Mouse (Mus musculus) spleen, adult 2 months (tissue): ENCODE measurements at regions not wholly inside any gene's neighbourhood (a gene's known extent, or its start where the extent isn't known, plus 50 kb on each side); places are given as distances from the start of the nearest gene placed in this dataset.
A peak's percentile ranks its signal among the peaks of the same experiment; 100 is the strongest.

Source experiments
- DNase-seq, 2 experiments: peaks; one replicate each; pipeline versions ENCODE4 v3.0.0 to v3.0.0-alpha.2; 2012 to 2021; ENCODE audit warnings: low spot score in 2 of 2, low read depth in 1 of 2
- H3K27ac ChIP-seq: fragments of 200-500 bp; 2 replicates; pipeline ENCODE4 v1.5.1; 2012; ENCODE audit warnings: low read length, inconsistent platforms; ENCODE audit not compliant: insufficient read depth
- H3K27me3 ChIP-seq: fragments of 200-500 bp; 2 replicates; pipeline ENCODE4 v1.6.1; 2012; ENCODE audit warnings: mild to moderate bottlenecking, moderate library complexity, low read length, inconsistent platforms; ENCODE audit not compliant: control insufficient read depth, insufficient read depth
- H3K36me3 ChIP-seq: fragments of 200-500 bp; 2 replicates; pipeline ENCODE4 v1.6.1; 2012; ENCODE audit warnings: mild to moderate bottlenecking, low read length, inconsistent platforms; ENCODE audit not compliant: control insufficient read depth, insufficient read depth
- H3K4me1 ChIP-seq: fragments of 200-500 bp; 2 replicates; pipeline ENCODE4 v1.6.1; 2011; ENCODE audit warnings: inconsistent platforms; ENCODE audit not compliant: control insufficient read depth, insufficient read depth, insufficient read length
- H3K4me3 ChIP-seq: fragments of 200-500 bp; 2 replicates; pipeline ENCODE4 v1.5.1; 2011; ENCODE audit warnings: mild to moderate bottlenecking, inconsistent platforms; ENCODE audit not compliant: insufficient read depth, insufficient read length; ENCODE audit errors: extremely low read depth
- CTCF ChIP-seq: fragments of 200-500 bp; IDR thresholded peaks from 2 replicates; pipeline ENCODE4 v1.5.1; 2011; ENCODE audit warnings: mild to moderate bottlenecking, inconsistent platforms; ENCODE audit not compliant: insufficient read depth, insufficient read length, insufficient replicate concordance; ENCODE audit errors: extremely low read depth
- POLR2A ChIP-seq: fragments of 200-500 bp; IDR thresholded peaks from 2 replicates; pipeline ENCODE4 v1.6.1; 2011; ENCODE audit warnings: low read depth, low read length, inconsistent platforms
- WGBS: fragments of 180-500 bp; shearing (Covaris S2); methylation state at CpG from one replicate; pipeline ENCODE4 v1.1.7; 2018; 5-methylcytosine and 5-hydroxymethylcytosine counted together

DNA sequence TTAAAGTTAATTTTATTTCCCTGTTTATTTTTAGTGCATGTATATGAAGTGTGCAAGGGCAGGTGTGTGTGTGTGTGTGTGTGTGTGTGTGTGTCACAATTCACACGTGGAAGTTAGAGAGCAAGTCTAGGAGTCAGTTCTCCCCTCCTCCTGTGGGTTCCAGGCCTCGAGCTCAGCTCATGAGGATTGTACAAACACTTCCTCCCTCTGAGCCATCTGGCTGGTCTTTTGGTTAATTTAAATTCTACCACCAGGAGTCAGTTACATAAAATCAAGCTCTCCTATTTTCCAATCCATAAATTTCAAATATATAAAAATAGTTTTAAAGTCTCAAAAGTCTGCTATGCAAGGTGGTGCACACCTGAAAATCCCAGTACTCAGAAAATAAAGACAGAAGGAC is 73.3 kb upstream of the Hk2 start:
- DNase-seq, result no peak
- Histone ChIP-seq H3K27ac (no peak overlapping the region), H3K4me3 (no peak overlapping the region), H3K27me3 (no peaks in the 10 kb centered on the region), H3K4me1 (no peaks in the 10 kb centered on the region), H3K36me3 (no peaks in the 10 kb centered on the region)
- WGBS, result 20% methylated on average over 2 of the region's 2 CpGs
- no peak for TF ChIP-seq POLR2A
- TF ChIP-seq CTCF, result no peak

DNA sequence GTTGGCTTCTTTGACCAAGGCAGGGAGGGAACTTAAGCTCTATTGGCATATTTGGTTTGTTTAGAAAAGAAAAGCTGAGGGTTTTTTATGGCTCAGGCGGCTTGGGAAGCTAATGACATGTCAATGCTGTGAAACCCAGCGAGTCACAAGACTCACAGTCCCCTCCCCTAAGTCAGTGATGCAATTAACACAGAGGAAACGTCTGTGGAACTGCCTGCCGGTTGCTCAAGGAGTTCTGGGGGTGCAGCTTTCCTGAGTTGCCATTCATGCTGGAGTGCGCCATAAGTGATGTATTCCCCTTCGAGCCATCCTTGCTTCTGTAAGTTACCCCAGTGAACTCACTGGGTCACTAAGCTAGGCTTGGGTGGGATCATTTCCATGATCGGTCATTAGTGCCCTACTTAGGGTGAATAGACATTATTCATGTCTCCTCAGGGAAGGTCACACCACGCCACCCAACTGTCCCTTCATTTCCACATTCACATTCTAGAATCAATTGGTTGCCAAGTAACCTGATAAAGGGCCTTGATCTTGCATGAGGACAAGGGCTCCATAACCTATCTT is 72.4 kb upstream of the Hk2 start:
- no peaks in the 10 kb centered on the region for H3K36me3 ChIP-seq
- H3K27ac ChIP-seq, result no peak overlapping the region
- 84% methylated on average over 8 of the region's 8 CpGs for WGBS
- no peak overlapping the region for H3K4me3 ChIP-seq
- DNase-seq, result no peak
- no peaks in the 10 kb centered on the region for H3K27me3 ChIP-seq
- TF ChIP-seq POLR2A (no peak), CTCF (no peak)
- H3K4me1 ChIP-seq, result no peaks in the 10 kb centered on the region

DNA sequence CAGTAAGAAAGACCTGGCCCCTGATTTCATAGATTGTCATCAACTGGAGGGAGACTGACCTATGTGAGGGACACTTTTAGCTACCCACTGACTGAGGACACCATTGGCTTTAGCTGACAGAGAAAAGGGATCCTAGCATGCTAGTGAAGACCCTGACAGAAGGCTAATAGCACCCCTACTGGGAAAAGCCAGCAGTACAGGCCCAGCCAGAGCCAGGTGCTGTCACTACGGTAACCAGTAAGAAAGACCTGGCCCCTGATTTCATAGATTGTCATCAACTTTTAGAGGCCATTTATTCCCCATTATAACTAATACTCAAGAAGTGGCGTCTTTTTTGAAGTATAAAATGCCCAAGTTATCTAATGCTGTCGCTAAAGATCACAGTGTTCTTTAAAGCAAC is 70.2 kb upstream of the Hk2 start:
- Histone ChIP-seq H3K27me3 (no peaks in the 10 kb centered on the region), H3K27ac (no peak overlapping the region), H3K4me1 (no peaks in the 10 kb centered on the region), H3K4me3 (no peak overlapping the region), H3K36me3 (no peaks in the 10 kb centered on the region)
- DNase-seq, result no peak
- WGBS, result 88% methylated on average over 3 of the region's 3 CpGs
- no peak for TF ChIP-seq POLR2A
- peak; percentile 1; the same call in 1 of the 2 replicates for TF ChIP-seq CTCF

DNA sequence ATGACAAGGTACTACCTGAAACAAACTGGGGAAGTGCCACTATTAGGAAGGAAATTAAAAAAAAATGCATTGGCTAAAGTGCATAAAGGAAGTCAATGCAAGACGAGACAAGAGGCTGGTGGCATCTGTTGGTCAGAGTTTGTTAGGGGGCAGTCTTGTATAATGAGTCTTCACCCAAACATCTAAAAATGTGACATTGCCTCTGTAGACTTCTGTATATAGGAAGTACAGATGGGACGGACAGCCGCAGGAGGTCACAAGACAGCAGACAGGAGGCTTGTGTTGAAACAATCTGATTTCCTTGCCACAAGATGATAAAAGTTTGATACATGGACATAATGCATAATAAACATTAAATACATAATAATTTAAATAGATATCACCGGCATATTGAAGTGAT is 69.6 kb upstream of the Hk2 start:
- H3K4me3 ChIP-seq, result no peak overlapping the region
- no peaks in the 10 kb centered on the region for H3K4me1 ChIP-seq
- TF ChIP-seq CTCF, result no peak
- no peak for TF ChIP-seq POLR2A
- no peaks in the 10 kb centered on the region for H3K27me3 ChIP-seq
- no peaks in the 10 kb centered on the region for H3K36me3 ChIP-seq
- 53% methylated on average over 4 of the region's 4 CpGs for WGBS
- no peak for DNase-seq
- H3K27ac ChIP-seq, result no peak overlapping the region

DNA sequence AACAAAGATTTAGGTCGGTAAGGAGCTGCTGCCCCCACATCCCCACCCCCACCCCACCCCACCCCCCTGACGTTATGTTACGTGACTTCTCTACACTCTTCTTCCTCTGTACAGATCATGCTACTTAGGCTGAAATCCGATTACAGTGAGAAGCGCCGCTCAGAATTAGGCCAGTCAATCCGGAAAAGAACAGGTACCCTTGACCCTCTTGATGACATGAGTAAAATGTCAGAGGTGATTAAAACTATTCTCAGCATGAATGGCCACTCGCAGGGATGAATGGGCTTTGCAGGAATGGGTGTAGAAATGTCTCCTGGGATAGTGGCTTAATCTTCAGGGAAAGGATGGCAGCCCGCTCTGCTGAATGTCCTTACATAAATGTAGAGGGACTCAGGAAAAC is 63.0 kb upstream of the Hk2 start:
- no peak overlapping the region for H3K27ac ChIP-seq
- H3K36me3 ChIP-seq, result no peaks in the 10 kb centered on the region
- no peaks in the 10 kb centered on the region for H3K27me3 ChIP-seq
- 91% methylated on average over 9 of the region's 9 CpGs for WGBS
- no peak for DNase-seq
- no peaks in the 10 kb centered on the region for H3K4me1 ChIP-seq
- H3K4me3 ChIP-seq, result no peak overlapping the region
- TF ChIP-seq CTCF (no peak), POLR2A (no peak)

DNA sequence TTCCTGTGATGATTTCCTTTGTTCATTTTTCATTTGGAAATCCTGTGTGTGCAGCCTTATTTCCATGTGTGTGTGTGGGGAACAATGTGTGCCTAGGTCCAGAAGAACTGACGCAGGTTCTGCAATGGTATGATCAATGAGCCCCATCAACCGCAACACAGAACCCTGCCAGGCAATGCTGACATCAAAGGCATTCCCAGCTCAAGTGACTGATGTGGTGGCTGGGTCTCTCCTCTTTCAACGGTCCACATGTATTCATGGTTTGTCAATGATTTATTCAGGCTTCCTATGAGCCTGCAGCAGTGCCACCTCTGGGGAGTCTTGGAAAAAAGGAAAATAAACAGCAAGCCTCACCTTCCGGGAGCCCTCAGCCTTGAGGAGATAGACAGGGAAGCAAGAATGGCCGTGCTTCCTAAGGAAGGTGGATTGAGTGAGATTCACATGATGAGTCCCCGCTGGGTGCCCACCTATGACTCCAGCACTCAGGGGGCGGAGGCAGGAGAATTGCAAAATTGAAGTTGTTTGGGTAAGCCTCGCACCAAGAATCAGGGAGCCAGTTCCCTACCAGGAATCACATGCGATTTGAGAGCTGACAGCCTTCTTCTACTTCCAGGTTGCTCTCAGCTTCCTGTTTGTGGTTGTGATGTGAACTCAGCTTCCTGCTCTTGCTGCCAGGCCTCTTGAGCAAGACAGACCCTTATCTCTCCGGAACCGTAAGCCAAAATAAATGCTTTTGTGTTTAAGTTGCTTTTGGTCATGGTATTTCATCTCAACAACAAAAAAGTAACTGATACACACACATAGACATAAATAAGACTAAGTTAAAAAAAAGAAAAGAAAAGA is 61.2 kb upstream of the Hk2 start:
- H3K4me3 ChIP-seq, result no peak overlapping the region
- no peaks in the 10 kb centered on the region for H3K36me3 ChIP-seq
- 76% methylated on average over 11 of the region's 11 CpGs for WGBS
- no peaks in the 10 kb centered on the region for H3K27me3 ChIP-seq
- no peak overlapping the region for H3K27ac ChIP-seq
- no peak for DNase-seq
- no peaks in the 10 kb centered on the region for H3K4me1 ChIP-seq
- no peak for TF ChIP-seq POLR2A
- no peak for TF ChIP-seq CTCF

DNA sequence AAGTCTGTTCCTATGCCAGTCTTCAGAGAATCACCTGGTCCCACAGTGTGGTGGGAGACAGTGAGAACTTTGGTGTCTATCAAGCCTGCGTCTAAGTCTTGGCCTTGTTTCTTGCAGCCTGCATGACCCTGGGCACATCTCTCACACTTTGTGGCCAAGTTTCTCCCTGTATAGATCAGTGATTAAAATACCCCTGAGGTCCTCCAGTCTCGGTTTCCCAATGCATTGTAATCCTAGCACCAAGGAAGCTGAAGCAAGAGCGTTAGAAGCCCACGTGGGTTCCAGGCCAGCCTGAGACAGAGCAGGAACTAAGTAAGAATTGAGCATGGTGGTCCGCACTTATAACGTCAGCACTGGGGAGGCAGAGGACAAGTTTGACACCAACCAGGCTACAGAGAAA is 59.6 kb upstream of the Hk2 start:
- WGBS, result 93% methylated on average over 6 of the region's 6 CpGs
- no peaks in the 10 kb centered on the region for H3K36me3 ChIP-seq
- no peak overlapping the region for H3K27ac ChIP-seq
- no peaks in the 10 kb centered on the region for H3K27me3 ChIP-seq
- H3K4me3 ChIP-seq, result no peak overlapping the region
- TF ChIP-seq POLR2A (no peak), CTCF (no peak)
- H3K4me1 ChIP-seq, result no peaks in the 10 kb centered on the region
- no peak for DNase-seq
